Mouse (Mus musculus): ENCODE data around the gene Suclg2.

- no peak for TF ChIP-seq POLR2A (IDR thresholded peaks at IDR 0.05; ENCODE audit: low read depth, low read length)
- no peak for TF ChIP-seq CTCF (IDR thresholded peaks at IDR 0.05; ENCODE audit: extremely low read depth, insufficient read depth, insufficient read length, insufficient replicate concordance)
Measured at GRCm38 (mm10) chr6:95500771-95501170, 217.8 kb downstream of the Suclg2 start.

Data from spleen, adult 2 months (tissue).